Mouse (Mus musculus): ENCODE results near the gene Rbm20. TPM values are rescaled to one million over a fixed set of nuclear protein-coding genes. Genes with fewer than 3 reads are reported as not detected.
A peak's percentile ranks its signal among the peaks of the same experiment; 100 is the strongest.

Rbm20 gene
- polyA plus RNA-seq, 1 experiment from 2014 or later: 1.1 TPM

GRCm38 (mm10) chr19:53757432-53758109 is 80.5 kb downstream of the Rbm20 start:
- Histone ChIP-seq H3K36me3 (ENCODE audit: control insufficient read depth, insufficient read depth, low read length) (no peaks in the 10 kb centered on the region), H3K27me3 (replicated peaks; ENCODE audit: control insufficient read depth, insufficient read depth, low read length) (no peaks in the 10 kb centered on the region), H3K4me2 (ENCODE audit: low read depth, low read length) (no peak overlapping the region), H3K4me3 (ENCODE audit: low read length) (no peak overlapping the region), H3K4me1 (ENCODE audit: control insufficient read depth, insufficient read depth, low read length) (0 out of 2 replicates have a peak, but pooled peaks cover 4% of the 10 kb centered on the region), H3K9me3 (ENCODE audit: control insufficient read depth, low read length) (no peaks in the 10 kb centered on the region), H3K9ac (ENCODE audit: low read depth, low read length) (no peak overlapping the region), H3K27ac (ENCODE audit: low read length) (no peak overlapping the region)
- ATAC-seq: no peak
- WGBS: 87% methylated on average over 17 of the region's 17 CpGs

GRCm38 (mm10) chr19:53758881-53759418 is 81.8 kb downstream of the Rbm20 start:
- Histone ChIP-seq H3K4me1 (ENCODE audit: control insufficient read depth, insufficient read depth, low read length) (0 out of 2 replicates have a peak, but pooled peaks cover 4% of the 10 kb centered on the region), H3K4me3 (ENCODE audit: low read length) (no peak overlapping the region), H3K9ac (ENCODE audit: low read depth, low read length) (no peak overlapping the region), H3K4me2 (ENCODE audit: low read depth, low read length) (no peak overlapping the region), H3K27me3 (replicated peaks; ENCODE audit: control insufficient read depth, insufficient read depth, low read length) (no peaks in the 10 kb centered on the region), H3K9me3 (ENCODE audit: control insufficient read depth, low read length) (no peaks in the 10 kb centered on the region), H3K36me3 (ENCODE audit: control insufficient read depth, insufficient read depth, low read length) (no peaks in the 10 kb centered on the region), H3K27ac (ENCODE audit: low read length) (no peak overlapping the region)
- 61% methylated on average over 2 of the region's 2 CpGs for WGBS
- no peak for ATAC-seq

GRCm38 (mm10) chr19:53760125-53761101 is 83.3 kb downstream of the Rbm20 start:
- Histone ChIP-seq H3K27me3 (replicated peaks; ENCODE audit: control insufficient read depth, insufficient read depth, low read length) (no peaks in the 10 kb centered on the region), H3K9me3 (ENCODE audit: control insufficient read depth, low read length) (no peaks in the 10 kb centered on the region), H3K4me3 (ENCODE audit: low read length) (no peak overlapping the region), H3K4me1 (ENCODE audit: control insufficient read depth, insufficient read depth, low read length) (no peaks in the 10 kb centered on the region), H3K9ac (ENCODE audit: low read depth, low read length) (no peak overlapping the region), H3K4me2 (ENCODE audit: low read depth, low read length) (no peak overlapping the region), H3K27ac (ENCODE audit: low read length) (no peak overlapping the region), H3K36me3 (ENCODE audit: control insufficient read depth, insufficient read depth, low read length) (no peaks in the 10 kb centered on the region)
- no peak for ATAC-seq
- 78% methylated on average over 17 of the region's 17 CpGs for WGBS

DNA sequence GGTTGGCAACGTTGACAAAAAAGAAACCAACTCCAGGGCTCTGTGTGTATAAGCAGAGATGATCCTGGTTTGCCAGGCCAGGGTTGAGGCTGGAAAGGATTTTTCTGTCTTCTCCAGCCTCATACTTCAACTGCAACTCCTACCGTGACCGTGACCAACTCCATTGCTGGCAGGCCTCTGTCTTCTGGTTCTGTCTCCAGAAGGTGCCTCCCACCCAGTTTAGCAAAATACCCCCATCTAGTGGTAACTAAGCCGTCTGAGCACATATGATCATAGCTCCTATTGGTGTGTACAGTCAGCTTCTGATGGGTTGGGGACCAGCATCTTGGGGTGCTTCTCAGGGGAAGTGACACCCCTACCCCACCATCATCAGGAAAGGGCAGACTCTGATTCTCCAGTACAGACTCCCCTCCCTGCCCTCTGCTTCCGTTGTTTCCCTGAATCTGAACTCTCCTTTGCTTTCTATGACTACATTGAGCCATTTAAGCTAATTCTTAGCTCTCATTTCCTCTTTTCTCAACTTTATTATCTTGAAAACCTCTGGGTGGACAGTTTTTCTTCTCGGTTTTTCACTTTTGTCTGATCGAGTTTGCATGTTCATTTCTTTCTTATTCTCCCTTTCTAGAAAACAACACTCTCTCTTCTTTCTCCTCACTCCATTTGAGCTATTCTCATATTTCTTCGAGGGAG is 85.8 kb downstream of the Rbm20 start:
- Histone ChIP-seq H3K36me3 (ENCODE audit: control insufficient read depth, insufficient read depth, low read length) (no peaks in the 10 kb centered on the region), H3K4me1 (ENCODE audit: control insufficient read depth, insufficient read depth, low read length) (no peaks in the 10 kb centered on the region), H3K9ac (ENCODE audit: low read depth, low read length) (no peak overlapping the region), H3K27ac (ENCODE audit: low read length) (no peak overlapping the region), H3K27me3 (replicated peaks; ENCODE audit: control insufficient read depth, insufficient read depth, low read length) (no peaks in the 10 kb centered on the region), H3K4me3 (ENCODE audit: low read length) (no peak overlapping the region), H3K9me3 (ENCODE audit: control insufficient read depth, low read length) (no peaks in the 10 kb centered on the region), H3K4me2 (ENCODE audit: low read depth, low read length) (no peak overlapping the region)
- ATAC-seq: no peak
- WGBS: 66% methylated on average over 8 of the region's 8 CpGs

GRCm38 (mm10) chr19:53764688-53765478 is 87.8 kb downstream of the Rbm20 start:
- no peak for ATAC-seq

DNA sequence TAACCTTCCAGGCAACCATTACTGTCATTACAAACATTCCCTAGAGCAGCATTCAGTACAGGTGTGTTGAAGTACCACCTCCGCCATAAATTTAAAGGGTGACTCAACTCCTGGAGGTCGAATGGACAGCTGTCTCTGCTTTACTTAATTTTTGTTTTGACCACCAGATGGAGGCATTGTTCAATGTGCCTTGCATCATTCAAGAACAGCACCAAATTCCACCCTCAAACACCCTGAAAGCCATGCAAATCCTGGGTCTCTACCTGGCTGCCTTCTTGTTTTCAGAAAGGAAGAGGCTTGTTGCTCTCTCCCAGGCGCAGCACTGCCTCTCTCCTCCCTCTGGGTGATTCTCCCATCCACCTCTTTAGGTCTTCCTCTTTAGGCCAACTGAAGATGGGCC is 91.4 kb downstream of the Rbm20 start:
- H3K4me1 ChIP-seq (ENCODE audit: control insufficient read depth, insufficient read depth, low read length): no peaks in the 10 kb centered on the region
- no peak overlapping the region for H3K4me3 ChIP-seq (ENCODE audit: low read length)
- no peaks in the 10 kb centered on the region for H3K9me3 ChIP-seq (ENCODE audit: control insufficient read depth, low read length)
- 15% methylated on average over 3 of the region's 3 CpGs for WGBS
- no peaks in the 10 kb centered on the region for H3K36me3 ChIP-seq (ENCODE audit: control insufficient read depth, insufficient read depth, low read length)
- ATAC-seq: peak; percentile 53
- H3K9ac ChIP-seq (ENCODE audit: low read depth, low read length): no peak overlapping the region
- no peaks in the 10 kb centered on the region for H3K27me3 ChIP-seq (replicated peaks; ENCODE audit: control insufficient read depth, insufficient read depth, low read length)
- H3K27ac ChIP-seq (ENCODE audit: low read length): no peak overlapping the region
- no peak overlapping the region for H3K4me2 ChIP-seq (ENCODE audit: low read depth, low read length)

More at GRCm38 (mm10) chr19:53764688-53765478, 87.8 kb downstream of the Rbm20 start:
- 78% methylated on average over 7 of the region's 7 CpGs for WGBS
- Histone ChIP-seq H3K4me3 (ENCODE audit: low read length) (no peak overlapping the region), H3K4me2 (ENCODE audit: low read depth, low read length) (no peak overlapping the region), H3K4me1 (ENCODE audit: control insufficient read depth, insufficient read depth, low read length) (no peaks in the 10 kb centered on the region), H3K27ac (ENCODE audit: low read length) (no peak overlapping the region), H3K9me3 (ENCODE audit: control insufficient read depth, low read length) (no peaks in the 10 kb centered on the region), H3K36me3 (ENCODE audit: control insufficient read depth, insufficient read depth, low read length) (no peaks in the 10 kb centered on the region), H3K9ac (ENCODE audit: low read depth, low read length) (no peak overlapping the region), H3K27me3 (replicated peaks; ENCODE audit: control insufficient read depth, insufficient read depth, low read length) (no peaks in the 10 kb centered on the region)

DNA sequence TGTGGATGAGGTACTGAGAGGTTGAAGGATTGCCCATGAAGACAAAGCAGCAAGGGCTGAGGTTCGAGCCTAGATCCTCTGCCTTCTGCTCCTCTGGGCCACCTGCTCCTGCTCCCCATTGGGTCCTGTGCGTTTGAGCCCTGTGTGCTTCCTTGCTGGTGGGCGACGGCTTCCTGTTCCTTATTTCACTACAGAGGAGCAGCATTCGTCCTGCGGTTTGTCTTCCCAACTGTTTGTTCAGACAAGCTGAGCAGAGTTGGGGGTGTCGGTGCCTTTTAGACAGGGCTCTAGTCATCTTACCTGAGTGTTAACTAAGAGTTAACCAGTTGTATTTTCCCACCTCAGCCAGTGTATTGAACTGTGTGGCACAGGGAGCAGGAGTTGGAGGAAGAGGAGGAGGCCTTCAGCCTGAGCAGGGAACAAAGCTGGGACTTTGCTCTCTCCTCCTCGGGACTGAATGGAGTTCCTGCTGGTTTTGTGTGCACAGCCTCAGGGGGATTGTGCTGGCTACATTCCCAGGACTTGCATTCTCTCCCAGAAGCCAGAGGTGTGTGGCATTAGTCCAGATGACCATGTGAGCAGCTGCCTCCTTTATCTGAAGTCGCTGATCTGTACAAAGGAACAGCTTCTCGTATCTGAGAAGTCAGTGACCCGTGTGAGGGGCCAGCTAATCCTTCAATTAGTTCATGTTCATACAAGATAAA is 97.0 kb downstream of the Rbm20 start:
- no peak overlapping the region for H3K4me2 ChIP-seq (ENCODE audit: low read depth, low read length)
- peaks cover 6% of the 10 kb centered on the region for H3K4me1 ChIP-seq (ENCODE audit: control insufficient read depth, insufficient read depth, low read length)
- H3K9me3 ChIP-seq (ENCODE audit: control insufficient read depth, low read length): no peaks in the 10 kb centered on the region
- no peak overlapping the region for H3K4me3 ChIP-seq (ENCODE audit: low read length)
- no peaks in the 10 kb centered on the region for H3K36me3 ChIP-seq (ENCODE audit: control insufficient read depth, insufficient read depth, low read length)
- peak; percentile 77 for ATAC-seq
- no peak overlapping the region for H3K9ac ChIP-seq (ENCODE audit: low read depth, low read length)
- 53% methylated on average over 11 of the region's 11 CpGs for WGBS
- H3K27ac ChIP-seq (ENCODE audit: low read length): no peak overlapping the region
- no peaks in the 10 kb centered on the region for H3K27me3 ChIP-seq (replicated peaks; ENCODE audit: control insufficient read depth, insufficient read depth, low read length)

DNA sequence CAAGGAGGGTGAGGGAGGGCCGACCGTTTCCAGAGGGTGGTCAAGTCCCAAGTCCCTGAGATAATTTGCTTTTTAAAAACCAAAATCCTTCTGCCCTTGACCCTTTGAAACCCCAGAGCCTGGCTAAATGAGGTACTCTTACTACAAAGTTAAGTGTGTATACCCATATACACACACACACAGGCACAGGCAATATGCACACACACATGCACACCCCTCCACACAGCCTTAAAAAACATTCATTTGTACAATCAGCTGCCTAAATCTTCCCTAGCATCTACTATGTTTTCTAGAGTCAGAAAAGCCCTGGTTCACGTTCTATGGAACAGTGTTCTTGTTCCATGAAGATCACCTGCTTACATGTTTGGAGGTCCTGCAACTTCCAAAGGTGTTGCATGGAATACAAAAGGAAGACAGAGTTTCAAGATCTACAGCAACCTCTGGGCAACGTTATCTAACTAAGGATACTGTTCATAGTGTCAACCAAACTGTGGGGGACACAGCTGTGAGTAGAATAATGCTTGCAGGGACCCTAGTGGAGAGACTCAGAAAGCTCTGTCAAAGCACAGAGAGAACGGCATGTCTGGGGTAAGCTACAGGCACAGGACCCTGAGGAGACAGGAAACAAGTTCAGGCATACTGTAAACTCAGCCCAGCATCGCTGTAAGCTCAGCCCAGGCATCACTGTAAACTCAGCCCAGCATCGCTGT is 97.7 kb downstream of the Rbm20 start:
- no peak overlapping the region for H3K4me2 ChIP-seq (ENCODE audit: low read depth, low read length)
- no peak overlapping the region for H3K27ac ChIP-seq (ENCODE audit: low read length)
- ATAC-seq: no peak
- H3K4me3 ChIP-seq (ENCODE audit: low read length): no peak overlapping the region
- H3K9ac ChIP-seq (ENCODE audit: low read depth, low read length): no peak overlapping the region
- H3K4me1 ChIP-seq (ENCODE audit: control insufficient read depth, insufficient read depth, low read length): peaks cover 6% of the 10 kb centered on the region
- 43% methylated on average over 7 of the region's 7 CpGs for WGBS
- H3K27me3 ChIP-seq (replicated peaks; ENCODE audit: control insufficient read depth, insufficient read depth, low read length): no peaks in the 10 kb centered on the region
- no peaks in the 10 kb centered on the region for H3K36me3 ChIP-seq (ENCODE audit: control insufficient read depth, insufficient read depth, low read length)
- H3K9me3 ChIP-seq (ENCODE audit: control insufficient read depth, low read length): no peaks in the 10 kb centered on the region
